Mouse (Mus musculus): ENCODE results near the gene Apba1. TPM values are rescaled to one million over a fixed set of nuclear protein-coding genes. Genes with fewer than 3 reads are reported as not detected.

Gene Apba1
- 3.5 TPM for polyA plus RNA-seq (2014; fragmentation: Illumina TruSeq; extraction: RNeasy Lipid Tissue Mini Kit (QIAGEN cat#74804); ENCODE audit: low read depth, low replicate concordance)

DNA sequence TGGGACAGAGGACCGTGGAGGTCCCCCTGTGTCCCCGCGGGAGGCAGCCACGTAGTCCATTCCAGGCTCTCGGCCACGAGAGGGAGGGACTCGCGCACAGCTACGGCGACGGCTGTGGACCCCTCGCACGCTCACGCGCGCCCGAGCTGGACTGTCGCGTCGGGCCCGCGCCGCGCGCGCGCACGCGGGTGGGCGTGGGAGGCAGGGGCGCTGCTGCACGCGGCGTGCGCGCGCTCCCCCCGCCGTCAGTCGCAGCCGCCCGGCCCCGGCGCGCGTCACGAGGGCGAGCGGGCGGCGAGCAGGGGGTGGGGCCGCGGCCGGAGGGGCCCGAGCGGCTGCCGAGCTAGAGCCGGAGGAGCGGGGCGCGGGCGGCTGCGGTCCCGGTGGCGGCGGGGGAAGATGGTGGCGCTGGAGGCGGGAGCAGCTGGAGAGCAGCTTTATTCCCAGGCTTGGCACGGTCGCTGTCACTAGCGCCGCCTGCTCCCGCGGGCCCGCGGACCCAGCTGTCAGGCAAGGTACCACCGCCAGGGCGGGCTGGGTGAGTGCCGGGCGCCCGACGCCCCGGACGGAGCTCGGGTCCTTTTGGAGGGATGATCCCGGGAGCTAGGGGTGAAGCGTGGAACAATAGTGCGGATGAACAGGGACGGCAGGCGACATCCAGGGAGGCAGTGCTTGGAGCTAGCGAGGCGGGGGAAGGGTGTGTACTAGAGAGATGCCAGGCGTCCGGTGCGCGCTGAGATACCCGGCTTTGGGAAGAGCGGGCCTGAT, at the start of gene Apba1:
Gene Apba1 (plus strand): TSS at position 334 of the 768 bp plus-strand sequence.

Other genes with a start within 250 kb of the Apba1 start
- 4.9 TPM for gene 1700028P14Rik, start 106.1 kb upstream of the Apba1 start, polyA plus RNA-seq (2014; fragmentation: Illumina TruSeq; extraction: RNeasy Lipid Tissue Mini Kit (QIAGEN cat#74804); ENCODE audit: low read depth, low replicate concordance)
- gene Ptar1, start 71.5 kb upstream of the Apba1 start, polyA plus RNA-seq (2014; fragmentation: Illumina TruSeq; extraction: RNeasy Lipid Tissue Mini Kit (QIAGEN cat#74804); ENCODE audit: low read depth, low replicate concordance), result 5.3 TPM

All from adipose tissue, adult 10 weeks (tissue).